Mouse (Mus musculus) frontal cortex, postnatal 10 days (tissue): Measurements from ENCODE around the gene Hmgcr.
"Not testable (repeated sequence)": the region's sequence is repeated elsewhere in the genome, so short reads cannot be mapped to it uniquely, and the experiment has no call there.

ENCODE experiments used
- DNase-seq, 2 experiments: peaks; one replicate each; pipeline ENCODE4 v3.0.0; 2022; ENCODE audit warnings: low spot score in 2 of 2, mixed read lengths in 1 of 2

Hmgcr gene

GRCm38 (mm10) chr13:96671078-96671905 is 556 bp upstream of the Hmgcr start:
- DNase-seq, result no peak

- no peak for DNase-seq
Observed at GRCm38 (mm10) chr13:96670019-96670405, 724 bp downstream of the Hmgcr start.

GRCm38 (mm10) chr13:96664419-96664974 is 6.2 kb downstream of the Hmgcr start:
- no peak for DNase-seq

- DNase-seq, result not testable (repeated sequence)
Observed at GRCm38 (mm10) chr13:96663120-96663519, 7.6 kb downstream of the Hmgcr start.

GRCm38 (mm10) chr13:96660095-96660860 is 10.5 kb downstream of the Hmgcr start:
- DNase-seq, result peak in 1 of 2 experiments; percentile 19

- DNase-seq, result no peak
Observed at GRCm38 (mm10) chr13:96658936-96659335, 11.8 kb downstream of the Hmgcr start.

- DNase-seq, result no peak
Observed at GRCm38 (mm10) chr13:96656673-96657072, 14.1 kb downstream of the Hmgcr start.

- DNase-seq, result peak in 1 of 2 experiments; percentile 31
Observed at GRCm38 (mm10) chr13:96653041-96653440, 17.7 kb downstream of the Hmgcr start.

GRCm38 (mm10) chr13:96645822-96646221 is 24.9 kb downstream of the Hmgcr start:
- no peak for DNase-seq

GRCm38 (mm10) chr13:96644168-96644567 is 26.6 kb downstream of the Hmgcr start:
- DNase-seq, result no peak

- no peak for DNase-seq
Observed at GRCm38 (mm10) chr13:96630396-96630795, 40.3 kb downstream of the Hmgcr start.

GRCm38 (mm10) chr13:96620891-96621290 is 49.8 kb downstream of the Hmgcr start:
- DNase-seq, result no peak

- no peak for DNase-seq
Observed at GRCm38 (mm10) chr13:96614615-96615014, 56.1 kb downstream of the Hmgcr start.

- DNase-seq, result no peak
Observed at GRCm38 (mm10) chr13:96604242-96604641, 66.5 kb downstream of the Hmgcr start.

- no peak for DNase-seq
Observed at GRCm38 (mm10) chr13:96599182-96599581, 71.6 kb downstream of the Hmgcr start.
